Mouse (Mus musculus) left cerebral cortex, adult 8-10 months (tissue): Measurements from ENCODE around the gene Mrps36. TPM values are rescaled to one million over a fixed set of nuclear protein-coding genes. Genes with fewer than 3 reads are reported as not detected.
A peak's percentile ranks its signal among the peaks of the same experiment; 100 is the strongest.
"Not testable (repeated sequence)": the region's sequence is repeated elsewhere in the genome, so short reads cannot be mapped to it uniquely, and the experiment has no call there.

Source experiments
- DNase-seq, 2 experiments: peaks; one replicate each; pipeline ENCODE4 v3.0.0; 2022; ENCODE audit warnings: low spot score in 2 of 2
- total RNA-seq, 4 experiments: library from RNA; stranded (reverse); gene quantifications; 2 replicates each; pipeline ENCODE4 v1.2.4; 2022

The Mrps36 gene
- total RNA-seq, 4 experiments from 2014 or later: 46.2 to 56.1 (median 54.7) TPM

GRCm38 (mm10) chr13:100732756-100733155, 11.7 kb downstream of the Mrps36 start:
- DNase-seq: no peak

- not testable (repeated sequence) for DNase-seq
Observed at GRCm38 (mm10) chr13:100731462-100732046, 12.9 kb downstream of the Mrps36 start.

- peak; percentile 82 to 92 for DNase-seq
Observed at GRCm38 (mm10) chr13:100730861-100731176, 13.6 kb downstream of the Mrps36 start, which contains the start of gene Cdk7. Cdk7 (minus strand) TSS chr13:100730939.

GRCm38 (mm10) chr13:100730153-100730860, 14.2 kb downstream of the Mrps36 start:
- DNase-seq: no peak

- DNase-seq: not testable (repeated sequence)
Observed at GRCm38 (mm10) chr13:100728530-100728929, 15.9 kb downstream of the Mrps36 start.

- no peak for DNase-seq
Observed at GRCm38 (mm10) chr13:100728086-100728485, 16.4 kb downstream of the Mrps36 start.

GRCm38 (mm10) chr13:100725194-100725593, 19.3 kb downstream of the Mrps36 start:
- no peak for DNase-seq

GRCm38 (mm10) chr13:100724051-100724754, 20.3 kb downstream of the Mrps36 start:
- no peak for DNase-seq

GRCm38 (mm10) chr13:100721656-100722055, 22.8 kb downstream of the Mrps36 start:
- DNase-seq: no peak

- no peak for DNase-seq
Observed at GRCm38 (mm10) chr13:100715467-100715866, 29.0 kb downstream of the Mrps36 start.

- no peak for DNase-seq
Observed at GRCm38 (mm10) chr13:100706206-100706605, 38.3 kb downstream of the Mrps36 start.

GRCm38 (mm10) chr13:100703468-100703867, 41.0 kb downstream of the Mrps36 start:
- DNase-seq: no peak

- no peak for DNase-seq
Observed at GRCm38 (mm10) chr13:100698866-100699265, 45.6 kb downstream of the Mrps36 start.

GRCm38 (mm10) chr13:100697541-100697940, 46.9 kb downstream of the Mrps36 start:
- DNase-seq: no peak

- no peak for DNase-seq
Observed at GRCm38 (mm10) chr13:100687513-100687912, 56.9 kb downstream of the Mrps36 start.

Other genes with a start within 250 kb of the Mrps36 start
- gene Ocln, start 191.9 kb downstream of the Mrps36 start, total RNA-seq: 10 to 100 TPM in 1 of 4 experiments, 1 to 10 TPM in 3; 7.4 to 12.2 (median 8.2) TPM
- 1 to 10 TPM in 3 of 4 experiments, under 1 TPM in 1; 0.57 to 1.8 (median 1.5) TPM for gene Marveld2, start 127.7 kb downstream of the Mrps36 start, total RNA-seq
- gene Ak6, start 93.7 kb downstream of the Mrps36 start, total RNA-seq: 10 to 100 TPM; 71.1 to 90.0 (median 86.4) TPM
- gene Rad17, start 93.6 kb downstream of the Mrps36 start, total RNA-seq: 10 to 100 TPM; 15.1 to 16.0 (median 15.6) TPM
- gene Taf9, start 93.1 kb downstream of the Mrps36 start, total RNA-seq: 10 to 100 TPM; 27.6 to 38.4 (median 34.2) TPM
- under 1 TPM; 0.26 to 0.51 (median 0.46) TPM for gene Ccdc125, start 74.9 kb downstream of the Mrps36 start, total RNA-seq
- 10 to 100 TPM; 39.9 to 42.9 (median 41.5) TPM for gene Cdk7, start 13.7 kb downstream of the Mrps36 start, total RNA-seq
- 1 to 10 TPM in 3 of 4 experiments, under 1 TPM in 1; 0.81 to 1.5 (median 1.2) TPM for gene Cenph, start 31.2 kb upstream of the Mrps36 start, total RNA-seq
- 1 to 10 TPM in 1 of 4 experiments, under 1 TPM in 3; 0.43 to 1.3 (median 0.78) TPM for gene Ccnb1, start 41.9 kb upstream of the Mrps36 start, total RNA-seq
- 10 to 100 TPM; 38.9 to 45.2 (median 41.4) TPM for gene Slc30a5, start 88.8 kb upstream of the Mrps36 start, total RNA-seq